Mouse (Mus musculus) left cerebral cortex, adult 8-10 months (tissue): ENCODE data around the gene Ttyh2. TPM values are rescaled to one million over a fixed set of nuclear protein-coding genes. Genes with fewer than 3 reads are reported as not detected.

Source experiments
- DNase-seq, 2 experiments: peaks; one replicate each; pipeline ENCODE4 v3.0.0; 2022; ENCODE audit warnings: low spot score in 2 of 2
- total RNA-seq, 4 experiments: library from RNA; stranded (reverse); gene quantifications; 2 replicates each; pipeline ENCODE4 v1.2.4; 2022

The Ttyh2 gene
- total RNA-seq, 4 experiments from 2014 or later, result 35.6 to 41.8 (median 38.0) TPM

GRCm38 (mm10) chr11:114704071-114704913 is 29.1 kb downstream of the Ttyh2 start:
- DNase-seq, result peak; percentile 41 to 83

GRCm38 (mm10) chr11:114706358-114706757 is 31.1 kb downstream of the Ttyh2 start:
- DNase-seq, result no peak

GRCm38 (mm10) chr11:114711393-114711792 is 36.2 kb downstream of the Ttyh2 start:
- no peak for DNase-seq

- DNase-seq, result no peak
Measured at GRCm38 (mm10) chr11:114711861-114712260, 36.6 kb downstream of the Ttyh2 start.

GRCm38 (mm10) chr11:114714526-114714925 is 39.3 kb downstream of the Ttyh2 start:
- peak in 1 of 2 experiments; percentile 57 for DNase-seq

GRCm38 (mm10) chr11:114715531-114715930 is 40.3 kb downstream of the Ttyh2 start:
- DNase-seq, result no peak

GRCm38 (mm10) chr11:114720535-114720934 is 45.3 kb downstream of the Ttyh2 start:
- no peak for DNase-seq

- no peak for DNase-seq
Measured at GRCm38 (mm10) chr11:114722438-114722837, 47.2 kb downstream of the Ttyh2 start.

- no peak for DNase-seq
Measured at GRCm38 (mm10) chr11:114723030-114723429, 47.8 kb downstream of the Ttyh2 start.

- peak in 1 of 2 experiments; percentile 60 for DNase-seq
Measured at GRCm38 (mm10) chr11:114724787-114725590, 49.8 kb downstream of the Ttyh2 start.

GRCm38 (mm10) chr11:114726965-114727825 is 52.0 kb downstream of the Ttyh2 start, which contains the start of gene Dnaic2:
Gene Dnaic2, plus strand, starts transcription at chr11:114727408.
- peak; percentile 37 to 72 for DNase-seq

GRCm38 (mm10) chr11:114727826-114728186 is 52.6 kb downstream of the Ttyh2 start:
- no peak for DNase-seq

- DNase-seq, result no peak
Measured at GRCm38 (mm10) chr11:114728333-114728732, 53.1 kb downstream of the Ttyh2 start.

GRCm38 (mm10) chr11:114729832-114730363 is 54.7 kb downstream of the Ttyh2 start:
- no peak for DNase-seq

GRCm38 (mm10) chr11:114731711-114732110 is 56.5 kb downstream of the Ttyh2 start:
- DNase-seq, result no peak

GRCm38 (mm10) chr11:114732890-114733289 is 57.7 kb downstream of the Ttyh2 start:
- no peak for DNase-seq

GRCm38 (mm10) chr11:114736111-114736510 is 60.9 kb downstream of the Ttyh2 start:
- DNase-seq, result no peak

GRCm38 (mm10) chr11:114736913-114737624 is 61.8 kb downstream of the Ttyh2 start:
- DNase-seq, result peak in 1 of 2 experiments; percentile 23

- no peak for DNase-seq
Measured at GRCm38 (mm10) chr11:114740598-114740997, 65.4 kb downstream of the Ttyh2 start.

- no peak for DNase-seq
Measured at GRCm38 (mm10) chr11:114741451-114741850, 66.2 kb downstream of the Ttyh2 start.
